ENCODE assay signal across 21 mouse cellular contexts in genomic region chr1:77315347-77315746, GRCm38 (mm10).
DNase-seq lines count a peak whose midpoint lies in the region.
"Had no signal": no experiment of that assay in that cellular context is flagged by ENCODE, and none has a peak within 500 bp of the region (broad histone marks: within the 10 kb centered on the region; RNA-seq: fewer than 3 reads in every experiment).

No protein-coding gene starts in this region.

- no peaks in the 10 kb centered on the region for H3K27me3 ChIP-seq in embryonic facial prominence, embryonic 10.5 days (replicated peaks; ENCODE audit: low read depth, poor library complexity, severe bottlenecking)
- H3K27me3 ChIP-seq: CH12.LX; embryonic facial prominence, embryonic 12.5 days; forebrain, embryonic 13.5 days; forebrain, embryonic 15.5 days had no signal

- no peak overlapping the region for H3K4me3 ChIP-seq in embryonic facial prominence, embryonic 10.5 days
- H3K4me3 ChIP-seq: embryonic facial prominence, embryonic 12.5 days; forebrain, embryonic 13.5 days; forebrain, embryonic 15.5 days had no signal

- peak; percentile 64 for DNase-seq in embryo, embryonic 10 days (ENCODE audit: low spot score)
- no peak for DNase-seq in embryo, embryonic 11 days
- peak; percentile 59 for DNase-seq in embryo, embryonic 10.5 days (ENCODE audit: low spot score)
- peak; percentile 21 for DNase-seq in embryonic facial prominence, embryonic 10.5 days (ENCODE audit: low spot score)
- DNase-seq in mesoderm, embryonic 11.5 days (ENCODE audit: low read depth, low spot score), result peak; percentile 51
- DNase-seq in adrenal gland, postnatal 10 days, result no peak
- DNase-seq in adipocyte (ENCODE audit: low spot score), result no peak
- DNase-seq: adrenal gland, adult 8-10 months; adrenal gland, postnatal 25 days; B cell, adult 2 months; cerebellum, adult 11 months; cerebellum, adult 18-20 months; cerebellum, adult 8-10 months; cerebellum, adult 9-11 months; cerebellum, postnatal 14 days; cerebellum, postnatal 36 days had no signal

- WGBS in embryonic facial prominence, embryonic 10.5 days, result 58% methylated on average over 3 of the region's 3 CpGs

- no peaks in the 10 kb centered on the region for H3K9me3 ChIP-seq in embryonic facial prominence, embryonic 10.5 days
- H3K9me3 ChIP-seq: embryonic facial prominence, embryonic 12.5 days; forebrain, embryonic 13.5 days; forebrain, embryonic 15.5 days had no signal

- peaks cover 29% of the 10 kb centered on the region for H3K4me1 ChIP-seq in embryonic facial prominence, embryonic 10.5 days
- H3K4me1 ChIP-seq: forebrain, embryonic 13.5 days; forebrain, embryonic 15.5 days had no signal

- H3K36me3 ChIP-seq in embryonic facial prominence, embryonic 10.5 days (replicated peaks), result no peaks in the 10 kb centered on the region
- H3K36me3 ChIP-seq: embryonic facial prominence, embryonic 12.5 days; forebrain, embryonic 15.5 days; G1E had no signal

- no peak overlapping the region for H3K27ac ChIP-seq in embryonic facial prominence, embryonic 10.5 days (replicated peaks)
- H3K27ac ChIP-seq: embryonic facial prominence, embryonic 12.5 days; forebrain, embryonic 13.5 days; forebrain, embryonic 15.5 days had no signal

Comparison
In these comparisons a context has a peak if more than half of its experiments do, and no peak if none do; other contexts are left out.
1. DNase-seq: peak in embryo, embryonic 10 days (single experiment), embryo, embryonic 10.5 days (single experiment), embryonic facial prominence, embryonic 10.5 days (single experiment) and mesoderm, embryonic 11.5 days (single experiment); none in embryo, embryonic 11 days (single experiment), adrenal gland, postnatal 10 days (single experiment) and adipocyte (single experiment).